Mouse (Mus musculus) stomach, postnatal 0 days (tissue): ENCODE data around the gene Slc41a2.

ENCODE experiments used
- CTCF ChIP-seq: IDR thresholded peaks from 2 replicates; pipeline ENCODE4 v1.5.1; 2016; ENCODE audit warnings: antibody characterized with exemption, low read depth, mild to moderate bottlenecking, moderate library complexity
- EP300 ChIP-seq: optimal IDR thresholded peaks from 2 replicates; pipeline ENCODE3; 2016; ENCODE audit warnings: antibody characterized with exemption

- no peak for TF ChIP-seq EP300
- no peak for TF ChIP-seq CTCF
These were observed 46.2 kb upstream of the Slc41a2 start for GRCm38 (mm10) chr10:83383863-83384262.
